Mouse (Mus musculus) heart, embryonic 12.5 days (tissue): ENCODE data around the gene Secisbp2. TPM values are rescaled to one million over a fixed set of nuclear protein-coding genes. Genes with fewer than 3 reads are reported as not detected.
"Not testable (repeated sequence)": the region's sequence is repeated elsewhere in the genome, so short reads cannot be mapped to it uniquely, and the experiment has no call there.

ENCODE experiments used
- ATAC-seq: fragments of 200-750 bp; cut with Nextera tagmentation; 2 replicates; pipeline ENCODE4 v1.8.0; 2017; ENCODE audit warnings: moderate TSS enrichment, moderate library complexity; ENCODE audit not compliant: insufficient number of reproducible peaks, low FRiP score
- H3K27ac ChIP-seq: fragments of 300-500 bp; sonication (generic); 2 replicates; pipeline ENCODE4 v1.5.1; 2016; ENCODE audit warnings: mild to moderate bottlenecking, moderate library complexity; ENCODE audit not compliant: poor library complexity, severe bottlenecking
- H3K27me3 ChIP-seq: fragments of 300-500 bp; sonication (generic); replicated peaks from 2 replicates; pipeline ENCODE4 v1.6.1; 2016; ENCODE audit warnings: mild to moderate bottlenecking, moderate library complexity
- H3K36me3 ChIP-seq: fragments of 300-500 bp; sonication (generic); 2 replicates; pipeline ENCODE4 v1.6.1; 2016; ENCODE audit warnings: mild to moderate bottlenecking, moderate library complexity
- H3K4me1 ChIP-seq: fragments of 300-500 bp; sonication (generic); replicated peaks from 2 replicates; pipeline ENCODE4 v1.6.1; 2016; ENCODE audit warnings: mild to moderate bottlenecking
- H3K4me2 ChIP-seq: fragments of 300-500 bp; sonication (generic); 2 replicates; pipeline ENCODE4 v1.6.1; 2016; ENCODE audit warnings: mild to moderate bottlenecking, moderate library complexity
- H3K4me3 ChIP-seq: fragments of 300-500 bp; sonication (generic); 2 replicates; pipeline ENCODE4 v1.5.1; 2016; ENCODE audit warnings: mild to moderate bottlenecking
- H3K9ac ChIP-seq: fragments of 300-500 bp; sonication (generic); 2 replicates; pipeline ENCODE4 v1.6.1; 2016; ENCODE audit warnings: mild to moderate bottlenecking, moderate library complexity
- H3K9me3 ChIP-seq: fragments of 300-500 bp; sonication (generic); replicated peaks from 2 replicates; pipeline ENCODE4 v1.6.1; 2016; ENCODE audit warnings: mild to moderate bottlenecking, moderate library complexity
- WGBS: fragments of 180-500 bp; shearing (Covaris S2); methylation state at CpG from one replicate; pipeline ENCODE4 v1.1.7; 2016; 5-methylcytosine and 5-hydroxymethylcytosine counted together
- polyA plus RNA-seq: library from polyadenylated mRNA; unstranded; fragments of >200 nt; fragmentation: Nextera tagmentation; extraction: Ambion mirVana; gene quantifications from 2 replicates; pipeline ENCODE4 v1.2.1, GENCODE M21; 2016

The Secisbp2 gene
- polyA plus RNA-seq, 1 experiment from 2014 or later, result 27.9 TPM

GRCm38 (mm10) chr13:51658094-51658493 lies 6.6 kb downstream of the Secisbp2 start:
- no peaks in the 10 kb centered on the region for H3K9me3 ChIP-seq
- ATAC-seq, result no peak
- WGBS, result 89% methylated on average over 3 of the region's 3 CpGs
- H3K4me3 ChIP-seq, result no peak overlapping the region
- H3K27me3 ChIP-seq, result no peaks in the 10 kb centered on the region
- no peak overlapping the region for H3K9ac ChIP-seq
- peaks cover 92% of the 10 kb centered on the region for H3K36me3 ChIP-seq
- H3K27ac ChIP-seq, result no peak overlapping the region
- 0 out of 2 replicates have a peak, but pooled peaks cover 3% of the 10 kb centered on the region for H3K4me1 ChIP-seq
- no peak overlapping the region for H3K4me2 ChIP-seq

GRCm38 (mm10) chr13:51659573-51659972 lies 8.1 kb downstream of the Secisbp2 start:
- Histone ChIP-seq H3K9ac (no peak overlapping the region), H3K4me3 (no peak overlapping the region), H3K9me3 (no peaks in the 10 kb centered on the region), H3K27me3 (no peaks in the 10 kb centered on the region), H3K4me2 (no peak overlapping the region), H3K4me1 (no peaks in the 10 kb centered on the region), H3K27ac (no peak overlapping the region), H3K36me3 (peaks cover 95% of the 10 kb centered on the region)
- ATAC-seq, result no peak
- 94% methylated on average over 7 of the region's 7 CpGs for WGBS

DNA sequence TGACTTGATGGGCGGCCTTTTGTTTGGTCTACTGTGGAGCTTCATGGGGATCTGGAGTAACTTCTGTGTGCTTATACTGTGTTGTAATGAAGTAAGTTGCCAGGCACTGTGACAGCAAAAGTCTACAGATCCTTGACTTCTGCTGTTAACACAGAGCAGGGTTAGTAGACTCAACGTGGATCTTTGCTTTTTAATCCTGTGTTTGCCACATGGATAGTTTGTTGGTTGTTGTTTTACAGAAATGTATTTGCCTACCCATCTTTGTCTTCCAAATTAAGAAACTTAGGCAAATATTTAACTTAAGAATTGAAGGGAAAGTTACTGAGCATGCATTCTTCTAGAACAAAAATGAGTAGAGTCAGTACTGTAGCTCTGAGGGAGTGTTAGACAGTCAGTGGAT lies 12.1 kb downstream of the Secisbp2 start:
- no peak for ATAC-seq
- Histone ChIP-seq H3K9me3 (no peaks in the 10 kb centered on the region), H3K36me3 (peaks cover 95% of the 10 kb centered on the region), H3K4me3 (no peak overlapping the region), H3K27me3 (no peaks in the 10 kb centered on the region), H3K9ac (no peak overlapping the region), H3K4me1 (no peaks in the 10 kb centered on the region), H3K27ac (no peak overlapping the region), H3K4me2 (no peak overlapping the region)
- 87% methylated on average over 2 of the region's 2 CpGs for WGBS

GRCm38 (mm10) chr13:51668195-51668594 lies 16.7 kb downstream of the Secisbp2 start:
- not testable (repeated sequence) for H3K4me1 ChIP-seq, H3K4me2 ChIP-seq, H3K27me3 ChIP-seq, H3K9ac ChIP-seq, ATAC-seq, H3K27ac ChIP-seq, H3K9me3 ChIP-seq, H3K4me3 ChIP-seq
- peaks cover 85% of the 10 kb centered on the region for H3K36me3 ChIP-seq
- 89% methylated on average over 12 of the region's 12 CpGs for WGBS

GRCm38 (mm10) chr13:51676641-51677040 lies 25.1 kb downstream of the Secisbp2 start:
- H3K36me3 ChIP-seq, result peaks cover 91% of the 10 kb centered on the region
- no peak for ATAC-seq
- no peak overlapping the region for H3K4me2 ChIP-seq
- no peak overlapping the region for H3K4me3 ChIP-seq
- H3K9ac ChIP-seq, result no peak overlapping the region
- H3K4me1 ChIP-seq, result peaks cover 23% of the 10 kb centered on the region
- no peaks in the 10 kb centered on the region for H3K9me3 ChIP-seq
- 63% methylated on average over 4 of the region's 4 CpGs for whole genome bisulfite sequencing
- no peak overlapping the region for H3K27ac ChIP-seq
- no peaks in the 10 kb centered on the region for H3K27me3 ChIP-seq

GRCm38 (mm10) chr13:51677041-51677440 lies 25.5 kb downstream of the Secisbp2 start:
- 88% methylated on average over 12 of the region's 12 CpGs for WGBS
- no peak overlapping the region for H3K9ac ChIP-seq
- no peak for ATAC-seq
- H3K4me1 ChIP-seq, result peaks cover 23% of the 10 kb centered on the region
- no peak overlapping the region for H3K4me2 ChIP-seq
- H3K27ac ChIP-seq, result no peak overlapping the region
- H3K27me3 ChIP-seq, result no peaks in the 10 kb centered on the region
- peaks cover 91% of the 10 kb centered on the region for H3K36me3 ChIP-seq
- no peaks in the 10 kb centered on the region for H3K9me3 ChIP-seq
- no peak overlapping the region for H3K4me3 ChIP-seq

DNA sequence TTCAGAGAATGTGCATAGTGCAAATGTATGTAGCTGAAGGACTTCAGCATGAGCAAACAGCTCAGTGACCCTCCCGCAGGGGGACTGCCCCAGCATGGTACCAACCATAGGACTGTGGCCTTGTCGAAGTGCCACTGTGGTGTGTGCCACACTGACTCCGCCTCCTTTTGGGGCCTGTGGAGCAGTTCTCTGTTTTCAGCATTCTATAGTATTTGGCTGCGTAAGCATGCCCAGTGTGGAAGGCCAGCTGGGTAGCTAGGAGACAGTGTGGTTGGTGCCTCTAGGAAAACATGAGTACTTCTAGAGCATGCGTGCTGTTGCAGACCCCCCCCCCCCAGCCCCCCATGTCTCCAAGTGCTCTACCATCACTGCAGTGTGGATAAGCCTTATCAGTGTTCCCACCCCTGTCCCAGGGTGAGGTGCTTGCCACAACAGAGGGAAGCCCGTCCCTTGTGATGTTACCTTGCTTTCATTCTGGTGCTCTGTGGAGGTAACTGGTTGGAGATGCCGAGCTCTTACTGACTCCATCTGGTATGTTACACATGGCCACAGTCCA lies 26.2 kb downstream of the Secisbp2 start:
- no peak for ATAC-seq
- Histone ChIP-seq H3K9me3 (no peaks in the 10 kb centered on the region), H3K36me3 (peaks cover 98% of the 10 kb centered on the region), H3K4me2 (no peak overlapping the region), H3K4me1 (peaks cover 23% of the 10 kb centered on the region), H3K9ac (no peak overlapping the region), H3K27ac (no peak overlapping the region), H3K4me3 (no peak overlapping the region), H3K27me3 (no peaks in the 10 kb centered on the region)
- 81% methylated on average over 7 of the region's 7 CpGs for WGBS

DNA sequence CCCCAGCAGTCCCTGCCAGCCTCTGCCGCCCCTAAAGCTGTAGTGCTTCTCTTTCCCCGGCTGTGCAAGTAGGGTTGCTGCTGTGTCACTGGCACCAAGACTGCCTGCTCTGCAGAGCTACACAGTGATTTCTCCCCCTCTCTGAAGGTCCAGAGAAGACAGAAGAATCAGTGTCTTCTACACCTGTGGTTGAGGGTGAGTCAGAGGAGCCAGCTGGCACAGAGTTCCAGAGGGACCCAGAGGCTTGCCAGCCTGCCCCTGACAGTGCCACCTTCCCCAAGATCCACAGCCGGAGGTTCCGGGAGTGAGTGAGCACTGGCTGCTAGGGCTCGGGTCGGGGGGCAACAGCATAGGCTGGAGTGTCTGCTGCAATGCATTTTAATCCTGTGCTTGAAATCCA lies 27.2 kb downstream of the Secisbp2 start:
- WGBS, result 90% methylated on average over 6 of the region's 6 CpGs
- Histone ChIP-seq H3K9ac (no peak overlapping the region), H3K4me3 (no peak overlapping the region), H3K27ac (no peak overlapping the region), H3K4me1 (peaks cover 23% of the 10 kb centered on the region), H3K36me3 (peaks cover 99% of the 10 kb centered on the region), H3K9me3 (no peaks in the 10 kb centered on the region), H3K27me3 (no peaks in the 10 kb centered on the region), H3K4me2 (no peak overlapping the region)
- ATAC-seq, result no peak

DNA sequence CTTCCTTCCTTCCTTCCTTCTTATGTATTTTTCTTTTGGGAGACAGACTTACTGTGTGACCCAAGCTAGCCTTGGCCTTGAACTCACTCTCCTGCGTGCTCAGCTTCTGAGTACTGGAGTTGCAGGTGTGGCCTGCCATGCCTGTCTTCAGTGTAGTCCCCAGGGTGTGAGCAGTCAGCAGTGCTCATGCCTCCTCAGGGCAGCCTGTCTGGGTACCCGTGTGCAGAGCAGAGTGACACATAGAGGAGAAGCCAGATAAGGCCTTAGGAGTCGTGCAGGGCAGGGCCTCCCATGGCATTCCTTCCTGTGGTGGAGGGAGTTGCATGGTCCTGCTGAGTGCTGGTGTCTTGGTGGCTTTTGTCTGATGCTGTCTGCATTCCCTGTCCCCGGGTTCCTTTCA lies 27.8 kb downstream of the Secisbp2 start:
- H3K4me2 ChIP-seq, result no peak overlapping the region
- H3K9ac ChIP-seq, result no peak overlapping the region
- no peaks in the 10 kb centered on the region for H3K9me3 ChIP-seq
- peaks cover 97% of the 10 kb centered on the region for H3K36me3 ChIP-seq
- ATAC-seq, result no peak
- WGBS, result 46% methylated on average over 4 of the region's 4 CpGs
- H3K4me3 ChIP-seq, result no peak overlapping the region
- H3K27ac ChIP-seq, result no peak overlapping the region
- peaks cover 23% of the 10 kb centered on the region for H3K4me1 ChIP-seq
- H3K27me3 ChIP-seq, result no peaks in the 10 kb centered on the region

DNA sequence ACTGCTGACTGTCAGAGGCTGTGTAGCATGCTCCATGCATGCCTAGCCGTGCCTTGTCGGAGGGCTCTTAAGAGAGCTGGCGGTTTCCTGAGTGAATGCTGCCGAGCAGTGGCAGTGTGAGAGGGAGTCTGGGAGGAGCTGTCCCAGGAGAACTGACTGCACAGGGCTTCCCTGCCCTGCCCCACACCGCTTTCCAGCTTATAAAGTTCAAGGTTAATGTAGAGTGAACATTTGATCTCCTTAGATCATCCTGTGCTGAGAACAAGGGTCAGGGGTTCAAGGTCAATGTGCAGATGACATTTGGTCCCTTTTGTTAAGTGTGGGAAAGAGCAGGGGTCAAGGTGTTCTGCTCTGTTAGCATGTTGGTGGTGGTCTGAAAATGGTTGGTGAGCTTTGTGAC lies 29.6 kb downstream of the Secisbp2 start:
- ATAC-seq, result no peak
- whole genome bisulfite sequencing, result 58% methylated on average over 5 of the region's 5 CpGs

GRCm38 (mm10) chr13:51681634-51682033 lies 30.1 kb downstream of the Secisbp2 start:
- Histone ChIP-seq H3K27ac (no peak overlapping the region), H3K27me3 (no peaks in the 10 kb centered on the region), H3K9me3 (no peaks in the 10 kb centered on the region), H3K9ac (no peak overlapping the region), H3K4me1 (peaks cover 14% of the 10 kb centered on the region), H3K36me3 (peaks cover 97% of the 10 kb centered on the region), H3K4me3 (no peak overlapping the region), H3K4me2 (no peak overlapping the region)
- ATAC-seq, result no peak
- 93% methylated on average over 8 of the region's 8 CpGs for WGBS

More for the DNA sequence above, 29.6 kb downstream of the Secisbp2 start:
- no peak overlapping the region for H3K9ac ChIP-seq
- H3K4me3 ChIP-seq, result no peak overlapping the region
- H3K27ac ChIP-seq, result no peak overlapping the region
- peaks cover 20% of the 10 kb centered on the region for H3K4me1 ChIP-seq
- no peaks in the 10 kb centered on the region for H3K9me3 ChIP-seq
- H3K27me3 ChIP-seq, result no peaks in the 10 kb centered on the region
- H3K4me2 ChIP-seq, result no peak overlapping the region
- peaks cover 97% of the 10 kb centered on the region for H3K36me3 ChIP-seq

- Histone ChIP-seq H3K27me3 (no peaks in the 10 kb centered on the region), H3K4me3 (no peak overlapping the region), H3K9me3 (no peaks in the 10 kb centered on the region), H3K36me3 (peaks cover 80% of the 10 kb centered on the region), H3K9ac (no peak overlapping the region), H3K27ac (no peak overlapping the region), H3K4me2 (no peak overlapping the region), H3K4me1 (peaks cover 16% of the 10 kb centered on the region)
- 71% methylated on average over 7 of the region's 7 CpGs for WGBS
- ATAC-seq, result no peak
Measured at GRCm38 (mm10) chr13:51685290-51685966, 33.9 kb downstream of the Secisbp2 start.
